Mouse (Mus musculus) layer of hippocampus, adult 18-20 months (tissue): ENCODE measurements around the gene Bnip2. TPM values are rescaled to one million over a fixed set of nuclear protein-coding genes. Genes with fewer than 3 reads are reported as not detected.

Experiments
- DNase-seq, 2 experiments: peaks; one replicate each; pipeline ENCODE4 v3.0.0; 2022; ENCODE audit warnings: low spot score in 2 of 2
- long read RNA-seq: library from polyadenylated mRNA; stranded (forward); transcript quantifications from one replicate; pipeline ENCODE4 v2.0.0, GENCODE M21; 2021
- total RNA-seq, 2 experiments: library from RNA; stranded (reverse); gene quantifications; 2 replicates each; pipeline ENCODE4 v1.2.3; 2021

Gene Bnip2
- 10 to 100 TPM; 37.9 to 38.0 TPM for total RNA-seq
- long read RNA-seq, transcript Bnip2-201 (11 exons, 2,464 nt), result minor isoform, 10 of 37 reads
- long read RNA-seq, transcript Bnip2-202 (10 exons, 2,328 nt), result major isoform, 15 of 37 reads
- long read RNA-seq, partial matches to known transcripts, result 0 of 37 reads
- long read RNA-seq, other reads (novel, unspliced or antisense), result 12 of 37 reads

- DNase-seq, result peak; percentile 87 to 94
These were observed at the start of gene Bnip2 for GRCm38 (mm10) chr9:69989303-69990121. Gene Bnip2 (plus strand): TSS chr9:69989466.

GRCm38 (mm10) chr9:69940839-69941490, 48.3 kb upstream of the Bnip2 start:
- DNase-seq, result no peak

GRCm38 (mm10) chr9:69941556-69941955, 47.7 kb upstream of the Bnip2 start:
- DNase-seq, result no peak

- no peak for DNase-seq
These were observed 40.3 kb upstream of the Bnip2 start for GRCm38 (mm10) chr9:69948964-69949363.

GRCm38 (mm10) chr9:69949641-69950040, 39.6 kb upstream of the Bnip2 start:
- no peak for DNase-seq

- DNase-seq, result no peak
These were observed 28.3 kb upstream of the Bnip2 start for GRCm38 (mm10) chr9:69961007-69961406.

- DNase-seq, result no peak
These were observed 24.9 kb upstream of the Bnip2 start for GRCm38 (mm10) chr9:69964370-69964769.

DNA sequence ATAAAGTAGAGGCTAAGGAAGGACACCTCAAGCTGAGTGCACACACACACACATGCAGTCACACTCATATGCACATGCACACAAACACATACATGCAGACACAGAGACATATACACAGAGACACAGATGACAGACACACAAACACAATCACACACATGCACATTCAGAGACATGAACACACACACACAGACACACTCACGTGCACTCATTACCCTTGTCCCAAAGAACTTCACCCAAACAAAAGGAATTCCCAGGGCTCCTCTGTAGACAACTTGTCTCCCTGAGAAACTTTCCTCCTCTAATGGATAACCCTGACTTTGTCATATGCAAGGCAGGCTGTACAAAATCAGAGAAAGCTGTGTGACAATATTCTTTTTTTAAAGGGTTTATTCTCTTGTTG, 3.7 kb upstream of the Bnip2 start:
- DNase-seq, result no peak

- no peak for DNase-seq
These were observed 3.2 kb upstream of the Bnip2 start for GRCm38 (mm10) chr9:69986063-69986462.

DNA sequence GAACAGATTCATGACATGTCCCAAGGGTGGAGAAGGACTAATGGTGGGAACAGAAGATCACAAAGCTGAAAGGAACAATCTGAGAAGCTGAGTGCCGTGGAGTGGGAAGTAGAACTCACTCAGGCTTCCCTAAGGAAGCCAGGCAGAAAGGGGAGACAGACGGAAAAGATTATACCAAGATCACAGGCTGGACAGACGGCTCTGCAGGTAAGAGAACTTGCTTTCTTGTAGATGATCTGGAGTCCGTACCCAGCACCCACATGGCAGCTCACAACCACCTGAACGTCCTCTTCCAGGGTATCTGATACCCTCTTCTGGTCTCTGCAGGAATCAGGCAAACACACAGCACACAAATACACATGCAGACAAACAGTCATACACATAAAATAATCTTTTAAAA, 2.7 kb upstream of the Bnip2 start:
- DNase-seq, result no peak

GRCm38 (mm10) chr9:69987579-69987978, 1.7 kb upstream of the Bnip2 start:
- peak; percentile 28 to 78 for DNase-seq

GRCm38 (mm10) chr9:69988706-69989302, 462 bp upstream of the Bnip2 start:
- no peak for DNase-seq

DNA sequence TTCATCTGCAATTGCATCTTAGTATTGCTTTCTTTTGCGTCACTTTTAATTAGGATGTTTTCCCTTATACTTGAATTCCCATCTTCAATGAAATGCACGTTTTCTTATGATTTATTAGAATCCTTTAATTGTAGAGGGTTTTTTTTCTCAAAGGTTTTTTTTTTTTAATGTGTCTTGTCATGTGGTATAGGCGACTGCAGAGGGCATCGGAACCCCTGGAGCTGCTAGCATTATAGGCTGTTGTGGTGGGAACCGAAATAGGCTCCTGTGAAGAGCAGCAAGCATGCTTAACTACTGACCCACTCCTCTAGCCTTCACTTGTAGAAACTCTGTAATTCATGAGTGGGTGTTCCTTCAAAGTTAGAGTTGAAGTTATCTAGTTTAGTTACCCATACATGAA, 1.1 kb downstream of the Bnip2 start:
- no peak for DNase-seq

DNA sequence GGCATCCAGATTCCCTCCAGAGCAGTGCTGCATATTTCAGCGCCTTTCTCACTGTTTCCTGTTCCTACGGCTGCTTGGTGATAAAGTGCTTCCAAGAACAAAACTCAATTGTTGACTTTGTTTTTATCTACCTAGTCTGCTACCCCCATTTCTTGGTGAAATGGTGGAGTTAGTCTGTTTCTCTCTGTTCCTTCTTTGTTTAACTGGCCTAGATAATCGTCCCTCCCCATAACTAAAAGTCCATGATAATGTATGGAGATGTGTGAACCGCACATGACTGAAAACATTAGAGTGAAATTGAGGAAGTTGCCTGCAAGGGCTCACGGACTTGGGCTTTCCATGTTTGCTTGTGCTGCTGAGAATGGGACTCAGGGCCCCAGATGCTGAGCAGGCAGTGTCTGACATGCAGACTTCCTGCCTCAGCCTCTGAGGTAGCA, 3.6 kb downstream of the Bnip2 start:
- no peak for DNase-seq

DNA sequence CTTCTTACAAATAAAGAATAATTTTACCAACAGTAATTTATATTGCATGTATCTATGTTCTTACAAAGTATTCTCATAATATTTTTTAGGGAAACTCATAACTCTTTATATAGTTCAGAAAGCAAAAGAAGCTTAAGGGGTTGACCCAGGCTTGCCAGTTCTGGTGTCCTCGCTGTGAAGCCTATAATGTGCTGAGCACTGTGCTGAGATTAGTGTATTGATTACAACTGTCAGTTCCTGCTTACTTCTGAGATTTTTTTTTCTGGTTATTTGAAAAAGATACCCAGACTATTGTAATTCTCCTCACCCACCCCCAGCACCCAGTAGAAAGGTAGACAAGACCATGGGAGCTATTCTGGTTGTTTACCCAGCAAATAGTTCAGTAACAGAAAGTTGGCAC, 4.2 kb downstream of the Bnip2 start:
- DNase-seq, result no peak

DNA sequence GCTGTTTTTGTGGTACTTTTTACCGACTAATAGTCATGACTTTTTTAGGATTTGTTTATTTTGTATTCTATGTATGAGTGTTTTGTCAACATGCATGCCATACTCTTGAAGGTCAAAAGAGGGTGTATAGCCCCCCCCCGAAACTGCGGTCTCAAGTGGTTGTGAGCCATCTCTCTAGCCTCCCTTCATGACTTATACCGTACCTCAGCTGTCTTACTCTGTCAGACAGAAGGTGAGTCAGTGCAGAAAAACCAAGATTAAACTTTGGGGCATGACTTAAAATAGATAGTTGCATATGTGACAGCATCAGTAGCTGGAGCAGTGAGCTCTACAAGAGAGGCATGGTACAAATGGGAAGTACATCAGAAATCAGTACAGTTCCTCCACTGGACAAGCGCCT, 5.3 kb downstream of the Bnip2 start:
- DNase-seq, result no peak

- DNase-seq, result no peak
These were observed 10.1 kb downstream of the Bnip2 start for GRCm38 (mm10) chr9:69999318-69999717.

GRCm38 (mm10) chr9:70003516-70003915, 14.2 kb downstream of the Bnip2 start:
- no peak for DNase-seq

DNA sequence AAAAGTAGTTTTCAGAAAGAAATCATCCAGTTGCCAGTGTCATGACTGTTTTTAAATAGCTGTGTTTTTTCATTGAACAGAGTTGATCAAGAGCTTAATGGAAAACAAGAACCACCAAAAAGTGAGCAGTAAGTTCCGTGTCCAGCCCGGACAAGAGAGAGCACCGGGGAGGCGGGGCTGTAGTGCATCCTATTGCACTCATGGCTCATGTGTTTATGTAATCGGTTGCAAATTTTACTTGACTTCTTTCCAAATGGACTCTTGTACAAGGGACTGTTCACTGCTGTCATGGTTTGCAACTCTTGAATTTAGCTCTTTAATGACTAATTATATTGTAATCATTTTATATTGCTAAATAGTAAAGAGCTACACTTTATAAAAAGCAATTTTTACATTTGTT, 17.7 kb downstream of the Bnip2 start:
- no peak for DNase-seq

DNA sequence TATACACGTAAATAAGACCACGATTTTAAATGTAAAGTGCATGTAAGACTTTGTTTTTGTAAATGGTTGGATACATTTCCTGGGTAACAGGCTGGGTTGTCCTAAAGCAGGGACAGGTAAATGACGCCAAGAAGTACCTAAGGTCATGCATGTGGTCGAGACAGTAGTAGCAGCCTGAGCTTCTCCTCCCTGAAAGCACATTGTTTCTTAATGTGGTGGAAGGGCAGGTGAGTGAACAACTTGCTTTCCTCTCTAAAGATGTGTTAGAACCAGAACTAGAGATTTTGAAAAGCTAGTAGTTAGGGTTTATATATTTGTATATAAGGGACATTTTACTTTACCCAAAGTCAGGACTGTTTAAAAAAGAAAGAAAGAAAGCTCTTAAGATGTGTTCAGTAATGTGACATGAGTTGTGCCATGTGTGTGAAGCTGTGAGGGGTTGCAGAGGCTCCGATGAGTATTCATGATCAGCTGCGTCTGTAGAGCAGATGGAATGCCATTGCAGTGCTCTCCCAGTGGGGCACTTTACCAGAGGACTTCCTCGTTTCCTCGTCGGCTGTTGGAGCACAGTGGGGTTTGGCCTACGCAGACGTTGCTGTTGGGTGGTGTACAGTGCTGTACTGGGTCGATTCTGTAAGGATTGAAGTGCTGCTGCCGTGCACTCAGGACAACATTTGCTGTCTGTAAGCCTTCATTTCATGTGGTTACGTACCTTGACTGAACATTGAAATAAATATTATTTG, 18.4 kb downstream of the Bnip2 start:
- DNase-seq, result peak; percentile 16 to 51

DNA sequence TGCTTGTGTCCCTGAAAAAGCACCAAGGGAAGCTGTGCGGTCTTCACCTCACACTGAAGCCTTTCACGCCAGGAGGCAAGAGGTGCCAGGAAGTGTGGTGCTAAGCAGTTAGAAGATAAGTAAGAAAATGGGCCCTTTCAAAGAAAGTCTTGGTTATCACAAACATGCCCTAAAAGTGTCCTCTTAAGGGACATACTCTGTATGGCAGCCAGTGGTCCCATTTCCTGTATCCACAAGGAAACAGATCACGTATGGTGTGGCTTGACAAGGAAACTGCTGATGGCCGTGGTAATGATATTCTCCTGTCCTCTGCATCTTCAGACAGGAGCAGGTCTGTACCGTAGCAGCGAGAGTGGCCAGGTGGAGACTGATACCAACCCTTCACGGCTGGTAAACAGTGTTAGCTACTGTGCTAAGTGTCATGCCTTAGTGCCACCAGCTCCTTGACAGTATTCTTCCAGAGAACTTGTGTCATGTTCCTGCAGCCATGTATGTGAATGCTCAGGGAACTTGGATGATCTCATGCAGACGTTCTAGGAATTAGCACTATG, 20.6 kb downstream of the Bnip2 start:
- no peak for DNase-seq
